ENCODE assay signal across 24 mouse cellular contexts in genomic region chr3:139663712-139664245, GRCm38 (mm10).
A peak's percentile ranks its signal among the peaks of the same experiment; 100 is the strongest.
DNase-seq lines count a peak whose midpoint lies in the region; ATAC-seq and TF ChIP-seq lines count a peak whose summit lies in the region.
"Had no signal": no experiment of that assay in that cellular context is flagged by ENCODE, and none has a peak within 500 bp of the region (broad histone marks: within the 10 kb centered on the region; RNA-seq: fewer than 3 reads in every experiment).

No protein-coding gene starts in this region.

- H3K36me3 ChIP-seq in kidney, postnatal 0 days (ENCODE audit: insufficient read depth, low read length), result no peaks in the 10 kb centered on the region
- no peaks in the 10 kb centered on the region for H3K36me3 ChIP-seq in limb, embryonic 13.5 days
- H3K36me3 ChIP-seq: embryonic facial prominence, embryonic 13.5 days; embryonic facial prominence, embryonic 15.5 days; forebrain, embryonic 10.5 days; forebrain, embryonic 12.5 days had no signal

- no peak overlapping the region for H3K27ac ChIP-seq in kidney, postnatal 0 days
- no peak overlapping the region for H3K27ac ChIP-seq in limb, embryonic 13.5 days
- H3K27ac ChIP-seq: embryonic facial prominence, embryonic 13.5 days; embryonic facial prominence, embryonic 15.5 days; forebrain, embryonic 10.5 days; forebrain, embryonic 12.5 days had no signal

- peak; percentile 22 for DNase-seq in kidney, postnatal 0 days (ENCODE audit: low spot score)
- no peak for DNase-seq in kidney, adult 18-20 months
- DNase-seq in A20 (ENCODE audit: low read depth, low spot score), result peak; percentile 3
- peak; percentile 28 for DNase-seq in hindlimb bud, embryonic 11.5 days (ENCODE audit: extremely low spot score, low read depth, low spot score)
- DNase-seq in adrenal gland, adult 8-10 months, result no peak
- no peak for DNase-seq in heart, postnatal 25 days (ENCODE audit: low spot score)
- no peak for DNase-seq in urinary bladder, adult 18-20 months (ENCODE audit: low spot score in 2 of 2)
- DNase-seq: adrenal gland, adult 2 months; adrenal gland, postnatal 14 days; adrenal gland, postnatal 36 days; cerebellum, adult 11-12 months; cerebellum, adult 8-10 months; cerebellum, adult 9-11 months; cerebellum, postnatal 14 days; cerebellum, postnatal 36 days; embryo, embryonic 11 days had no signal

- TF ChIP-seq CTCF in kidney, postnatal 0 days (IDR thresholded peaks at IDR 0.05; ENCODE audit: low read depth), result no peak

- WGBS in kidney, postnatal 0 days, result 51% methylated on average over 5 of the region's 5 CpGs
- 16% methylated on average over 5 of the region's 5 CpGs for WGBS in limb, embryonic 13.5 days

- no peaks in the 10 kb centered on the region for H3K9me3 ChIP-seq in kidney, postnatal 0 days (replicated peaks; ENCODE audit: low read length)
- no peaks in the 10 kb centered on the region for H3K9me3 ChIP-seq in limb, embryonic 13.5 days
- H3K9me3 ChIP-seq: embryonic facial prominence, embryonic 13.5 days; embryonic facial prominence, embryonic 15.5 days; forebrain, embryonic 10.5 days; forebrain, embryonic 12.5 days had no signal

- H3K4me2 ChIP-seq in kidney, postnatal 0 days (ENCODE audit: low read length), result no peak overlapping the region
- H3K4me2 ChIP-seq in limb, embryonic 13.5 days (replicated peaks), result no peak overlapping the region
- H3K4me2 ChIP-seq: embryonic facial prominence, embryonic 13.5 days; embryonic facial prominence, embryonic 15.5 days; forebrain, embryonic 12.5 days had no signal

- intact Hi-C loops in heart, postnatal 25 days (cut with DNase I), result no loop called here

- no peak overlapping the region for H3K4me3 ChIP-seq in kidney, postnatal 0 days (replicated peaks; ENCODE audit: low read depth, low read length)
- H3K4me3 ChIP-seq in limb, embryonic 13.5 days, result no peak overlapping the region
- H3K4me3 ChIP-seq: embryonic facial prominence, embryonic 13.5 days; embryonic facial prominence, embryonic 15.5 days; erythroblast, embryonic 14.5 days; forebrain, embryonic 10.5 days; forebrain, embryonic 12.5 days had no signal

- H3K27me3 ChIP-seq in kidney, postnatal 0 days (ENCODE audit: insufficient read depth, low read length), result no peaks in the 10 kb centered on the region
- H3K27me3 ChIP-seq in limb, embryonic 13.5 days, result peaks cover 16% of the 10 kb centered on the region
- H3K27me3 ChIP-seq: embryonic facial prominence, embryonic 13.5 days; embryonic facial prominence, embryonic 15.5 days; forebrain, embryonic 12.5 days had no signal

- H3K9ac ChIP-seq in kidney, postnatal 0 days (ENCODE audit: low read depth, low read length), result no peak overlapping the region
- no peak overlapping the region for H3K9ac ChIP-seq in limb, embryonic 13.5 days
- H3K9ac ChIP-seq: embryonic facial prominence, embryonic 13.5 days; embryonic facial prominence, embryonic 15.5 days; forebrain, embryonic 12.5 days had no signal

- H3K4me1 ChIP-seq in kidney, postnatal 0 days (replicated peaks; ENCODE audit: insufficient read depth, low read length), result no peaks in the 10 kb centered on the region
- no peaks in the 10 kb centered on the region for H3K4me1 ChIP-seq in limb, embryonic 13.5 days
- H3K4me1 ChIP-seq: embryonic facial prominence, embryonic 13.5 days; embryonic facial prominence, embryonic 15.5 days; forebrain, embryonic 10.5 days; forebrain, embryonic 12.5 days had no signal

- ATAC-seq in kidney, postnatal 0 days (replicated peaks; ENCODE audit: low FRiP score, low read depth), result no peak
- ATAC-seq in limb, embryonic 13.5 days (ENCODE audit: low FRiP score, low read depth), result peak; percentile 75; the same call in 1 of the 2 replicates
- ATAC-seq: forebrain, embryonic 14.5 days; forebrain, embryonic 16.5 days had no signal

Comparison
In these comparisons a context has a peak if more than half of its experiments do, and no peak if none do; other contexts are left out.
1. DNase-seq: peak in kidney, postnatal 0 days (single experiment), A20 (single experiment) and hindlimb bud, embryonic 11.5 days (single experiment); none in kidney, adult 18-20 months (single experiment), adrenal gland, adult 8-10 months (single experiment), heart, postnatal 25 days (single experiment) and urinary bladder, adult 18-20 months (0 of 2).